Mouse (Mus musculus) kidney, adult 9 months (tissue): ENCODE data around the gene Gm10188.

Experiments
- DNase-seq: peaks from one replicate; pipeline ENCODE4 v3.0.0; 2022

The Gm10188 gene

GRCm38 (mm10) chr1:132229667-132230066 lies at the start of gene Gm10188:
Gene Gm10188 (minus strand): TSS chr1:132229767.
- no peak for DNase-seq

GRCm38 (mm10) chr1:132277124-132277523 lies 47.6 kb upstream of the Gm10188 start:
- DNase-seq, result no peak

- DNase-seq, result no peak
Observed at GRCm38 (mm10) chr1:132276694-132277093, 47.1 kb upstream of the Gm10188 start.

- no peak for DNase-seq
Observed at GRCm38 (mm10) chr1:132271237-132271636, 41.7 kb upstream of the Gm10188 start.

GRCm38 (mm10) chr1:132268418-132269060 lies 39.0 kb upstream of the Gm10188 start:
- no peak for DNase-seq

GRCm38 (mm10) chr1:132267959-132268358 lies 38.4 kb upstream of the Gm10188 start:
- no peak for DNase-seq

DNA sequence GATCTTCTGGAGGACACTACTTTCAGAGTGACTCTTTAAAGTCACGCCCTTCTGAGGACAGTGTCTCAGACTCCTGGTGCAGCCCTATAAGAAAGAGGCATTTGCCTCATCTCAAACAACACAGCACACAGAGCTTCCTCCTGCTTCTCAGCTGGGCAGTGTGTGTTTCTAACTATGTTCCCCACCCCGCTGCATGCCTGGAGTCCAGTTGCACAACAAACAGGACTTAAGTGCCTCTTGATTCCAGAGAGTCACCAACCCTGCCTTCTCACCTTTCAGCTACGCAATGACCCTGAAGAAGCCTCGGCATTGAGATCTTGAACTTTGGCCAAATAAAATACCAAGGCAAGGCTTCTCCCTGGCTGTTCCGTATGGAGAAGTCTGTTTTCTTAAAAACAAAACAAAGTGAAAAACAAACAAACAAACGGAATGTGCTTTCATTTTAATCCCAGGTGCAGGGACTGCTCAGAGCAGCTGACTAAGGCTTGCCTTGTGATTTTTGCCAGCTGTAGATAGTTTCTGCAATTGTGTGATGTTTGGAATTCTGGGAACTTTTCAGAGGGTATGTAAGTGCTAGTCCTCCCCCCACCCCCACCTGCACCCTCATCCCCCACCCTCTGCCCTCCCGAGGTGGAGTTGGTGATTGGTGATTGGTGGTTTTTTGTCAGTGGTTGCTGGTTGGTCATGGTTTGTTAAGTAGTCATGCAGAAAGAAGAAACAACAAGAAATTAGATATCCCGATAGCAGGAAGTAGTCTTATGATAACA lies 37.4 kb upstream of the Gm10188 start:
- DNase-seq, result peak; percentile 63

DNA sequence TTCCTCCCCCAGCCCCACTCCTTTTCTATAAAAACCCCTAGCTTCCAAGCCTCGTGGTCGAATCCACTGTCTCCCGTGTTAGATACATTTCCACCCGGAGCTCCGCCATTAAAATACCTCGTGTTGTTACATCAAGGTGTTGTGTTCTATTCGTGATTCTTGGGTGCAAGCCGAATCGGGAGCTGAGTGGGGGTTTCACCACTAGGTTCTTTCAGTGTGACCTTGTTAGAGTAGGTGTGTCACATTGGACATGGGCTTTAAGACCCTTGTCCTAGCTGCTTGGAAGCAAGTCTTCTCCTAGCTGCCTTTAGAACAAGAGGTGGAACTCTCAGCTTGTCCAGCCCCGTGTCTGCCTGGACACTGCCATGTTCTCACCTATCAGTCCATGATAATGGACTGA lies 36.4 kb upstream of the Gm10188 start:
- DNase-seq, result no peak

DNA sequence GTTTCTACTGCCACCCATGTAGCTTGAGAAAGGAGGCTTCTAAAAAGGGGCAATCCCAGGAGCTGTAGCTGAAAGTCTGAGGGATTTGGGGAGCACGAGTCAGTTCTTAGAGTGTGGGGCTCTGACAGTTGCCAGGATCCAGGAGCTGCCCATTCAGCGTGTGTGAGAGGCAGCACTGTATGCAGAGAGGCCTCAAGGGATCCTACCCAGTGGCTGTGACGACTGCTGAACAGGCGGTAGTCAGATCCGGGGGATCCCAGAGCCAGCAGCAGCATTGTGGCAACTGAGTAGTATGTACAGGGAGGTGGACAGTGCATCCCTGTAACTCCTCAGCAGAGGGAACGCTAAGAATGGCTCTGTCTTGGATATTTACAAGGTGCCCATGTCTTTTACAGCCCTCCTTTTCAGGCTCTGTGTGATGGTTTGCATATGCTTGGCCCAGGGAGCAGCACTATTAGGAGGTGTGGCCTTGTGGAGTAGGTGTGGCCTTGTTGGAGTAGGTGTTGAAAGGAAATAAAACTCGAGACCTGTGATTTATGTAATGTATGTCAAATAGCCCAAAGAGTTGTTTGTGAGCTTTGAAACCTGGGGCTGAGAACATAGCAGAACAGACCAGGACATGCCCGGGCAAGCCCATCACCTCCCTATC lies 35.8 kb upstream of the Gm10188 start:
- no peak for DNase-seq

GRCm38 (mm10) chr1:132264577-132264976 lies 35.0 kb upstream of the Gm10188 start:
- DNase-seq, result no peak

DNA sequence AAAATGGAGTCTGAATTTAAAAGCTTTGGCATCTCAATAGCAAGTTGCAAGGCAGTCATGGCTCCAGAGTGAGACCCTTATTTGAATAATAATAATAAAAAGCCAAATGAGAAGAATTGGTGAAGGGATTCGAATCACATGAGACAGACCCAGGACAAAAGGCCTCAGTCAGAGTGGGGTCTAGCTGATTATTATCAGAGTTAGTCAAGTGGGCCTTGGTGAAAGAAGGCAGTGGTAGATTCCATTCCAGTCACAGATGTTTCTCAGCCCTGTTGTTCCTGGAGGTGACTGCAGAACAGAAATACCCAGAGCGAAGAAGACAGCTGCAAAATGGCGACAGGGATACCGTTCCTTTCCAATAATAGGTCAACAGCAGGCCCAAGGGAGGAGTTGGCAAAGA lies 34.1 kb upstream of the Gm10188 start:
- DNase-seq, result no peak

DNA sequence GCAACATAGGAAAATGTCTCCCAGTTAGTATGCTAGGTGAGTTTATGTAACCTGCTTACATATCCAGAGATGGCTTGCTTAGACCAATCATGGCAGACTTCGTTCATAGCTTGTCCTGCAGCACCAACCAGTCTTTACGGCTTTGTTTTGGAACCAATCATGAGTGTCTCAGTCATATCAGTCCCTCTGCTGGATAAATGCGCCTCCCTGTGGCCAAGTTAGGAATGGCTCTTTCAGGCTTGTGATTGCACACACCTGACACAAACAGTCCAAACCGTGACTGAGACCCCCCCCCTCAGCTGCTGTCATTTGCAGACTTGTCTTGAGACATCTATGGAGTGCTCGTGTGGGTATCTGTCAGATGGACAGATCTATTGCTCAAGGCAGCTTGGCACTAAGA lies 31.5 kb upstream of the Gm10188 start:
- no peak for DNase-seq

GRCm38 (mm10) chr1:132260331-132260730 lies 30.8 kb upstream of the Gm10188 start:
- no peak for DNase-seq

DNA sequence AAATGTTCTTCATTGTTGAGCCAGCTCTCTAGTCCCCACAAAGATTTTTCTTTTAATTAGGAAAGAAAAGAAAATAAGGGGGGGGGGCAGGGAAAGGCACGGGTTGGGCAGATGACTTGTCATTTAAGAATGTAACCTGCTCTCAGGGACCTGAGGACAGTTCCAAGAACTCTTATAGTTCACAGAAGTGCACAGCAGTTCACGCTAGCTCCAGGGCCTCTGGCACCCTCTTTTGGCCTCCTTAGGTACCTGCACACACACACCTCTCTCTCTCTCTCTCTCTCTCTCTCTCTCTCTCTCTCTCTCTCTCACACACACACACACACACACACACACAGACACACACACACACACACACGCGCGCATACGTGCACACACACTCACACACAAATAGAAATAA lies 24.9 kb upstream of the Gm10188 start:
- DNase-seq, result no peak

DNA sequence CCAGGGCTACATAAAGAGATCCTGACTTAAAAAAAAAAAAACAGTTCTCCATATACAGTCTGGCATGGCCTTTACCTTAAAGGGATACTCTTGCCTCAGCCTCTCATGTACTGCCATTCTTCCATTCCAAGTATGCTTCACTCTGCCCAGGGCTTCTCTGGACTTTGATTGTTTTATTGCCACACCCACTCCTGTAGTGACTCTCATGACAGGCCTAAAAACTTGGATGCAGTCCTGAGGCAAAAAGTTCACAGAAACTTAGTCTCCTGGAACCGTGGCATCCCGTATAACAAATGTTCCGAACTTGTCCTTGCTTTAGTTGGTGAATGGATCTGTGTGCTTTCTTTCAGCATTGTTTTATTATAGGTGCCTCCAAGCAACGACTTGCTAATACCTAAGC lies 17.1 kb upstream of the Gm10188 start:
- peak; percentile 77 for DNase-seq

DNA sequence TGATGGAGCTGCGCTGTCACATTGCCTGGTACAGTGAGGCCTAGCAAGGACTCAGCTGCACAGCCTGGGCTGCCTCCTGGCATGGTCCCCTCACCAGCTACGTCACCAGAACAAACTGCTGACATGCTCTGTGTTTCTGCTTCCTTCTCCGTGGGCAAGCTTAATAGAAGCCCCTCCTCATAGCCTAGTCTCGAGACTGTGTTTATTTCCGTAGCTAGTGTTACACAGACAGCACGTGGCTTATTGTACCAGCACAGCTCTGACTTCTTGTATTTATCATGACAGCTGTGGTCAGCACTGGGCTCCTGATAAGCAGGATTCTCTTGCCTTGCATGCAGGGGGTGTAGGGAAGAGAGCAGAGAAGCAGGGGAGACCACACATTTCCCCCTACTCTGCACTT lies 16.6 kb upstream of the Gm10188 start:
- DNase-seq, result no peak

DNA sequence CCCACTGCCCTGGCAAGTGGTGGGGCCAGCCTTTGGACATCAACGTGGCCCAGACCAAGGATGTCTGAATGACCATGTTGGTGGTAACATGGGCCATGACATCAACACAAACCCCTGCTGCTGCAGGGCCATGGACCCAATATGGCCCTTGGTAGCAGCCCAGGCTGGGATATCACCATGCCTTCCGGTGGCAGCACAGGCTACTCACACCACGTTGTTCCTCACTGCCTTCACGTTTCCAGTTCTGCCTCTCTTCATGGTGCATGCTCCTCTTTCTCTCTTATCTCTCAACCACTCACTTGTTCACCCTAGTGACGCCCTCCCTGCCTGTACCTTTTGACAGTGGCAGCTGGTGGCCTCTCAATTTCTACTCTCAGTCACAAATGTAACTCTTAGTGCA lies 15.4 kb upstream of the Gm10188 start:
- no peak for DNase-seq

GRCm38 (mm10) chr1:132237585-132238159 lies 8.1 kb upstream of the Gm10188 start:
- peak; percentile 71 for DNase-seq

- no peak for DNase-seq
Observed at GRCm38 (mm10) chr1:132234757-132235273, 5.2 kb upstream of the Gm10188 start.

DNA sequence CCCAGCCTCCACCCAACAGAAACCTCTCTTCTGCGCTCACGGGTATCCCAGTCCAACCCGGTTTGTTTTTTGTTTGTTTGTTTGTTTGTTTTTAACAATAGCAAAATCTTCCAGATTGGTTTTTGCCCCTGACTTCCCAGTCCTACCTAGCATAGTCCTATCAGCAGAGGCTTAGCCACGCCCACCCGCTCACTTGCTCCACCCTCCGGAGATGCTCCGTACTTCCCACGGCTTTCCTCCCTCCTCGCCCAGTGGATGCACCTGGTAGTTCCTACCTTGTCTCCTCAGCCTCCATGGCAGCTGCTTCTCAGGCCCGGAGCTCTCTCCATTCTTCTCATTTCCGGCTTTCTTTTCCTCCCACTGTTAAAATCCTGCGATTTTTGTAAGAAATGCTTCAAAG lies 4.0 kb upstream of the Gm10188 start:
- peak; percentile 47 for DNase-seq

DNA sequence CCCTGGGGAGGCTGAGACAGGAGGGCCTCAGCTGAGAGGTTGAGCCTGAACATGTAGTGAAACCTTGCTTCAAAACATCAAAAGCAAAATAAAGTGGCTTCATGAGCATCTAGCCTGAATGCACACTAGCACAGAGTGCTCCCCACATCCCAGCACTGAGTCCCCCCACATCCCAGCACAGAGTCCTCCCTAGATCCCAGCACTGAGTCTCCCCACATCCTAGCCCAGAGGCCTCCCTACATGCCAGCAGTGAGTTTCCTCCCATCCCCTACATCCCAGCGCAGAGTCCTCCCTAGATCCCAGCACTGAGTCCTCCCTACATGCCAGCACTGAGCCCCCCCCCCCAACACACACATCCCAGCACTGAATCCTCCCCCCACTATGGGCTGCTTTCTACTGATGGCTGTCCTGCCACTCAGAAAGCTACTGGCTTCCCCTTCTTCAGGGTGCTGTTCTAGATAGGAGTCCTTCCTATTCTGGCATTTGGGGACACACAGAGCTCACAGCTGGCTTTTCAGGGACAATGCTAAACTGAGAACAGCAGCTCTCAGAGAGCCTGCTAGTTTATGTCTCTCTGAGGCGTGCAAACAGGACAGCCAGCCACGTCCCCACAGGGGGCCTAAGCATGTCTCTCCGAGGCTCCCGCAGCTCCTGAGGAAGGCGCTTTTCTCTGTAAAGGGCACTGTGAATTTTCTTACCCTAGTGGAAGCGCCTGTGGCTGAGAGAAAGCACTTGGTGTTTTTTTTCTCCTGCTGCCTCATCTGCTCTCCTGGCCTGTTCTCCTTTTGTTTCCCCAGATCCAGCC lies 2.1 kb upstream of the Gm10188 start:
- DNase-seq, result no peak

GRCm38 (mm10) chr1:132226297-132227080 lies 3.1 kb downstream of the Gm10188 start:
- DNase-seq, result no peak
